Mouse (Mus musculus): ENCODE data around the gene Grsf1.

- TF ChIP-seq CTCF (IDR thresholded peaks at IDR 0.05; ENCODE audit: borderline replicate concordance, extremely low read depth, insufficient read depth, insufficient read length) = no peak
- TF ChIP-seq POLR2A (IDR thresholded peaks at IDR 0.05; ENCODE audit: borderline replicate concordance, extremely low read depth, insufficient read depth, insufficient read length, poor library complexity, severe bottlenecking) = no peak
These were observed 46.2 kb upstream of the Grsf1 start for GRCm38 (mm10) chr5:88722213-88722600.

Data from brain, embryonic 14.5 days (tissue).